Mouse (Mus musculus) heart, adult 2 months (tissue): Measurements from ENCODE around the gene Ccdc40.

Source experiments
- CTCF ChIP-seq: fragments of 200-600 bp; IDR thresholded peaks from 2 replicates; pipeline ENCODE4 v1.8.1; 2022; ENCODE audit warnings: antibody characterized with exemption, mild to moderate bottlenecking, moderate library complexity
- EP300 ChIP-seq: fragments of 200-500 bp; IDR thresholded peaks from 2 replicates; pipeline ENCODE4 v1.6.1; 2011; ENCODE audit warnings: low read depth, low read length, control low read depth; ENCODE audit not compliant: insufficient read depth
- POLR2A ChIP-seq: fragments of 200-500 bp; IDR thresholded peaks from 2 replicates; pipeline ENCODE4 v1.6.1; 2011; ENCODE audit warnings: mild to moderate bottlenecking, low read depth, low read length, control low read depth; ENCODE audit not compliant: insufficient read depth

GRCm38 (mm10) chr11:119191606-119192081, 36.7 kb upstream of the Ccdc40 start:
- no peak for TF ChIP-seq EP300
- no peak for TF ChIP-seq CTCF
- no peak for TF ChIP-seq POLR2A
